Mouse (Mus musculus) cerebellum, adult (tissue): Measurements from ENCODE around the gene Marveld3.

Source experiments
- ATAC-seq: cut with Nextera tagmentation; 2 replicates; pipeline ENCODE4 v1.9.2; 2017; ENCODE audit warnings: mild to moderate bottlenecking, moderate library complexity, mixed read lengths; ENCODE audit not compliant: insufficient number of reproducible peaks, low FRiP score, low TSS enrichment

The Marveld3 gene

DNA sequence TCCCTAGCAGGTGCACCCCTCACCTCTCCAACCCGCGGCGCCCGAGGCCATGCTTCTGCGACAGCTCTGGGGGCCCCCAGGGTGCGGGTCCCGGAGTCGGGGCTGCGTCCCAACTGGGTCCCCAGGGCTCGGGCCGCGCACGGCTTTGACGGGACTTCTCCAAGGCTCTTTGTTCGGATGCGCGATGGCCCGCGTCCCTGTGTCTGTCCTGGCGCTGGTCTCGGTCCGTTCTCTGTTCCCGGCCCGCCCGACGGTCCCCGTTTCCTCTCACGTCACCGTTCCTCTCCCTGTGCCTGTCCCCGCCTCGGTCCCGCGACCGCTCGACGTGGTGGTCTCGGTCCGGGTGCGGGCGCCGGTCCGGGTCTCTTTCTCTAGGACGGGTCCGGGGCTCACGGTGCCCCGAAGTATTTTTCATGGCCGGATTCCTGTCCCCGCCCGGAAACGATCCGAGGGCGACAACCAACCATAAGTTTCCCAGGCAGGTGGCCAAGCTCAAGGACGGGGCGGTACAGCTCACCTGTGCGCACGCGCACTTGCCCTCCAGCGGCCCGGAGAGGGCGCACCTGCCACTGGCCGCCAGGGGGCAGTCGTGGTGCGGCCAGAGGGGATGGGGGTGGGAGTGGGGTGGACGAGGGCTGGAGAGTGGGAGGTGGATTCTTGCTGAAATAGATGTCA is at the start of gene Marveld3:
Gene Marveld3 (minus strand): TSS at position 511 of the 675 bp plus-strand sequence.
- peak; percentile 26; the same call in 1 of the 2 replicates for ATAC-seq

DNA sequence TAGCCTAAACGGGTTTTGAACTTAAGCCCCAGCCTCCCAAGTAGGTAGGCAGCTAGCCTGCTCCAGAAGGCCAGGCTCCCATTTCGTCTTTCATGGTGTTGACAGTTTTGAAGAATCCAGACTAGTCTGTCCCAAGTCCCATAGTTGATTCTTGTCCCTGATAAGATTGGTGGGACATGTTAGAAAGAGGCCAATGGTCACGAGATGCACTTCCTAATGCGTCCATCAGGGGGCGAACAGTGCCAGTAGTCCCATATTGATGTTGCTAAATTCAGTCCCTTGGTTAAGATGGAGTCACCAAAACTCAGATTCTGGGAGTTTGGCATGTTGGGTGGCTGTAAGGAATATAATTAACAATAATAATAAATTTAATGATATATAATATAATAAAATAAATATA is 48.9 kb upstream of the Marveld3 start:
- ATAC-seq: no peak

DNA sequence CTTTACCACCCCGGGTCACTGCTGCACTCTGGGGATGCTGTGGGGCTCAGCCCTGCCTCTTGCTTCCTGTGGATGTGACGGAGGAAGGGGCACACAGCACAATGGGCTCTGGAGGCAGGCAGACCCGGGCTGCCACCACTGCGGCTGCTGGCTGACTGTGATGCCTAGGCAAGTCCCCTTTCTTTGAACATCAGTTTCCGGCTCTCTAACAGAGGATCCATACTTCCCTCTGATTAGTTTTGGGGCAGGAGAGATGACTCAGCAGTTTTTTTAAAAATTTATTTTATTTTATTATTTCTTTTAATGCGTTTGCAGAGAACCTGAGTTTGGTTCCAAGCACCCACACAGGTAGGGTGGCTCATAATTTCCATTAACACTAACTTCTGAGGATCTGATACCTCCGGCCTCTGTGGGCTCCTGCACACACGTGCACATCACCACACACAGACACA is 47.0 kb upstream of the Marveld3 start:
- ATAC-seq: no peak

DNA sequence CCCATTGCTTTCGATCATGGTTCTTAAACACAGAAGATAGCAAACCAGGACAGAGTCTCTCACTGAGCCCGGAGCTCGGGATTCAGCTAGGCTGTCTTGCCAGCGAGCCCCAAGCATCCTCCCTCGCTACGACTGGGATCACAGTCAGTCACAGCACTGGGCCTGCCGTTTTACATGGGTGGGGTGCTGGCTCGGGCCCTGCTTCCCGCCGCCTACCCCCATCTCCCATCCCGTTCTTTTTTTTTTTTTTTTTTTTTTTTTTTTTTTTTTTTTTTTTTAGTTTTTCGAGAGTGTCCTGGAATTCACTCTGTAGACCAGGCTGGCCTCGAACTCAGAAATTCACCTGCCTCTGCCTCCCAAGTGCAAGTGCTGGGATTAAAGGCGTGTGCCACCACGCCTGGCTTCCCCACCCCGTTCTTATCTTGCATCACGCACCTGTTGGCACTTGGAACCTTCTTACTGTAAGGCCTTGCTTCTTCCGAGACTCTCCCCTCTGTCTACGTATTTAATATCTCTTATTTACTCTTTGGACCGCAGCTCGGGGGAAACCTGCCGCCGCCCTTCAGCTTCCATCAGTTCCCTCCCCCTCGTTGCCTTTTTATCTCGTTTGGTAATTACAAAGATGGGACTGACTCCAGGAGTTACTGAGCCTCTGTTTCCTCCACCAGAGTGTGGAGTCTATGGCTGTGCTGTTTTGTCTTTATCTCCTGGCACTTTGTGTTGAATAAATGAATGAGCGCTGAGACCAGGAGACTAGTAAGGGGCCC is 46.4 kb upstream of the Marveld3 start:
- no peak for ATAC-seq

DNA sequence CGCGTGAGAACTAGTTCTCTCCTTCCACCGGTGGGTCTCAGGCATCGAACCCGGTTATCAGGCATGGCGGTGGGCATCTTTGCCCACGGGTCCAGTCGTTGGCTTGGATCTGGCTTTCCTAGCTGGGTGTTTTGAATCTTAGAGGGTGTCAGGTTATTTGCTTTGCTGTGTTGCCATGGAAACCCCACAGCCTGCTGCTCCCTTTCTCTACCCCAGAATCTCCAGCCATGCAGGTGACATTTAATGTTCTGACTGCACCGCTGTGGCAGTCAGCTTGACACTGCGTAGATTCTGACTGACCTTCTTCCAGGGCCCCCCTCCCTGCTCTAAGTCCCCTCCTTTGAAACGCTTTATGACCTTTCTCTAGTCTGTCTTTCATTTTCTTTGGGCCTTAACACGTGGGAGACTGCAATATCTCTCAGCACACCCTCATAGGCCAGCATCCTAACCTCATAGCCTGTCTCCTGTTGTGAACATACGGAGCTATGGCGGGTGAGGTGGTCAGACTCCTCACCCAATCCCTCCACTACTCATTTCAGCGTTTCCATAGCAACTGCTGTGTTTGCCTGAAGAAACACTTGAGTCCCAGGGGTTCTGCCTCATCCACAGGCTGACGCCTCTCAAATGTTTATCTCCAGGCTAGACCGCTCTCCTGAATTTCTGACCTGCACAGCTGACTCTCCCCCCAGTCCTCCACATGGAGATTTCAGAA is 44.5 kb upstream of the Marveld3 start:
- ATAC-seq: no peak

DNA sequence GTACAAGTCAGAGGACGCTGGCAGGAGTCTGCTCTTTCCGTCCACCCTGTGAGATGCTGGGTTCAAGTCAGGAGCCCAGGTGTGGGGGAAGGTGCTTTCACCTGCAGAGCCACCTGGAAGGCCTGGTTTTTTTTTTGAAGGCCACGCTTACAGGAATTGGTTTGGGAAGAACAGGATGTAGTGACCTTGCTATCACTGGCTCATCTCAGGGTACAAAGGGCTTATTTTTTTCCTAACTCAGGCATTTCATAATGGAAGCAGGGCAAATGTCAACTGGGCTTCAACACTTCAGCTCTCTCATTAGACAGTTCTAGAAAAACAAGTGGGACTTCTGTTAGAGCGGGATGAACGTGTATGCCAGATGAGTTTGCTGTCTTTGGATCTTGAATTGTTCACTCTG is 42.3 kb upstream of the Marveld3 start:
- no peak for ATAC-seq

DNA sequence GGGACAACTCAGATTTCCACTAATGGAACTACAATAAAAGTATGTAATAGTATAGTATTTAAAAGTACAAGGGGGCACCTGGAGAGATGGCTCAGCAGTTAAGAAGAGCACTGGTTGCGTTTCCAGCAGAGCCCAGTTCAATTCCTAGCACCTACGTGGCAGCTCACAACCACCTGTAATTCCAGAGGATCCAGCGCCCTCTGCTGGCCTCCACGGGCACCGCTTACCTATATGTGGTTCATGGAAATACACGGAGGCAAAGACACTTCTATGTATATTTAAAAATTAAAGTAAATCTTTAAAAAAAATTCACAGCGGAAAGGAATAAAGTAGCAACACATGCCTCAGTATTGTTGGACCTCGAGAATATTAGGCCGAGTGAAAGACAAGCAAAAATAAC is 41.0 kb upstream of the Marveld3 start:
- no peak for ATAC-seq

DNA sequence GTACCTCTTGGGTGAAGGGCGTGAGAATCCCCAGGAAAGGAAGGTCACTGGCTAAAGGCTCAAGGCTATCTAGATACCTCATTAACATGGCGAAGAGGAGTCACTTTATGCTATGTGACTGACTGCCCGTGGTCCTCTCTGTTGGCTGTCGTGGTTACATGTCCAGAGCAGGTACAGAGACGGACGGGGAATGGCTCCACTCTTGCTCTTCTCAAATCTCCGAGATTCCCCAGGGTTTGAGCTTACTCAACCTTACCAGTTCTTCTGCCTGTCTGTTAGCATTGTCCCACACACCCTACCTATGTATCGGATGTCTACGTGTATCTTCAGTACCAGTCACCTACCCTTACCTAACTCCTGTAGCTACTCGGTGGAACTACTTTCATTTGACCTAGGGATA is 38.0 kb upstream of the Marveld3 start:
- ATAC-seq: no peak

DNA sequence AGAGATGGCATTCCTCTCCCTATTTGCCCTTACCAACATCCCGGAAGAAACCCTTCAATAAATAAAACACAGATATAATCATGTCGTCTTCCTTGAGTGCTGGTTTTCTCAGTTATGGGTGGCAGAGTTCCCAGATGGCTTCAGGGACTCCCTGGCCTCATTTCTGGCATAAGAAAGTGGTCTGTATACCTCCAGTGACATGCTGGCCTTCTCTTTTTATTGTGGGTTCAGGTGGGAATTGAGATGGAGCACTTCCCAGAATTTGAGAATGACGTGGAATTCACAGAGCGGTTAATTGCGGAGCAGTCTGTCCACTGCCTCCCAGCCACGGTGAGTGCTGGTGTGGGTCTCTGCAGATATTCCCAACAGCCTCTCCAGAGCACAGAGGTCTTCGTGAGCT is 36.1 kb upstream of the Marveld3 start:
- no peak for ATAC-seq

DNA sequence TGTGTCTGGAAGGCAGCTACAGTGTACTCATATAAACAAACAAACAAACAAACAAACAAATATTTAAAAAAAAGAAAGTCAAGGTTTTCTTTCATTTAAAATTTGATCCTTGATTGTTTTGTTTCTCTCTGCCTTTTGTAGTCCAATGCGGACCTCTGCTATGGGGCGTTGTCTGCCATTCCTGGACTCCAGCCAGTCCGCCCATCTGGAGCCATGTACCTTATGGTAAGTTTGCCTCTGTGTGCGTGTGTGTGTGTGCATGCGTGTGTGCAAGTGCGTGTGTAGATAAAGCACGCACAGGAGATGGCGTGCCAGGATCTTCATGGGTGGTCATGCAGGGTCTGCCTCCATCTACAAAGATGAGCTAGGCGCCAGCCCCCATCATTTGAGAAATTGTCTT is 35.4 kb upstream of the Marveld3 start:
- no peak for ATAC-seq

DNA sequence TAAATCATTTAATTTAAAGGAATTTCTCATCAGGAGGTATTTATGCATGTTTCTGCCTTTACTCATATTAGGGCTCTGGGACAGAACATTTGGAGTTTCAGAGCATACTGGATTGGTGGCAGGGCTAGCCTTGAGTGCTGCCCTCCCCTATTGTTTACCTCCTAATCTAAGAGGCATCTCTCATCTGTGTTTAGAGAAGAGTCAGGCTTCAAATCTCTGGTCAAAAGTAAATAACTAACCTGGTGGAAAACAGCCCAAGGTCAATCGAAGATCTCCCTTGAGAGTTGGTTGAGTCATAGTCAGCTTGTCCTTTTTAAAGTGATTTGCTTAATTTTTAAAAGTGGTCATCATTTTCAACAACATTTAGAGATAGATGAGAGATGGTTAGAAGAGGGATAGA is 30.9 kb upstream of the Marveld3 start:
- ATAC-seq: no peak

DNA sequence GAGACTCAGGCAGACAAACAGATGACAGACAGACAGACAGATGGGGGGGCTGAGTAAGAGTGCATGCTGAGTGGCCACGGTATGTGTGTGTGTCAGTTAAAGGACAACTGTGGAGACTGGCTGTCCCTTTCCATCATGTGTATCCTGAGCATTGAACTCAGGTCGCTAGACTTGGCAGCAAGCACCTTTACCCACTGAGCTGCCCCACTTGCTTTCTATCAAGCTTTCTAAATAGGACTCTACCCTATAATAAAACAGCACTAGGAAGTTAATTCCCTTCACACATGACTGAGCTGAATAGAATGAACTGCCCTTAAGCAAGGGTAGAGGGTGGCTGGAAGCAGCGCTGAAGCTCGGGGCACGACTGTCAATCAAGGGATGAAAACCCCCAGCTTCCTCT is 30.2 kb upstream of the Marveld3 start:
- no peak for ATAC-seq

DNA sequence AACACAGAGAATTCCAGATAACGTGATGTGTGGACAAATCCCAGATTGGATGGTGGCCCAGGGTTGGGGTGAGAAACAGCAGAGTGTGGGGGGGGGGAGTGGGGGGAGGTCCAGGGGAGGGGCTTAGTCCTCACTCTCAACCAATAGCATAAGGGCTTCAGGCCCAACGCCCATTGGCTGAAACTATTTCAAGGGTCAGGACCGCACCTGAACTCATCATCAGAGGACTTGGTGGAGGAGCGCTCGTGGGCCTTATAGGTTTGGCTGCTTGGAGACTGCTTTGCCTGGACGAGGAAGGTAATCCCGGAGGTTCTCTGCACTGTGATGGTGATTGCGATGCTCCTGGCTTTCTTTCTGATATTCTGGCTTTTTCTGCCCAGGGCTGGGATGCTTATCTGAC is 28.2 kb upstream of the Marveld3 start, which contains the start of gene Tat:
Gene Tat (plus strand): TSS at position 214 of the 400 bp plus-strand sequence.
- no peak for ATAC-seq

DNA sequence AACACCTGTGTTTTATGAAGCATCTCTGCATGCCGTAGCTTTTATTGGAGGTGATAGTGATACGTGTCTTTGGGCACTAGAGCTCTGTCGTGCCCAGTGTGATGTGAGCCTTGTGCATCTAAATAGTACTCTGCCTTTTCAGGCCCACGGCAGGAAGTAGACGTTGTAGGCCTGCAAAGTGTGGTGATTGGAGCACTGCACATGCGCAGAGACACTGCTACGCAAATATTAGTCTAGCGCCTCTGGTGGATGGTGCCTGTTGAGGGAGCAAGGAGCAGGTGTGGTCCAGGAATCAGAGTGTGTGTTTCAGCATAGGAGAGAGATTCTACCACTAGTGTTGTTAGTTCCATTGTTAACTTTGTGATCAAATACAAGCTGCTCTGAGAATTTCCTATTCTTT is 27.1 kb upstream of the Marveld3 start:
- ATAC-seq: no peak

DNA sequence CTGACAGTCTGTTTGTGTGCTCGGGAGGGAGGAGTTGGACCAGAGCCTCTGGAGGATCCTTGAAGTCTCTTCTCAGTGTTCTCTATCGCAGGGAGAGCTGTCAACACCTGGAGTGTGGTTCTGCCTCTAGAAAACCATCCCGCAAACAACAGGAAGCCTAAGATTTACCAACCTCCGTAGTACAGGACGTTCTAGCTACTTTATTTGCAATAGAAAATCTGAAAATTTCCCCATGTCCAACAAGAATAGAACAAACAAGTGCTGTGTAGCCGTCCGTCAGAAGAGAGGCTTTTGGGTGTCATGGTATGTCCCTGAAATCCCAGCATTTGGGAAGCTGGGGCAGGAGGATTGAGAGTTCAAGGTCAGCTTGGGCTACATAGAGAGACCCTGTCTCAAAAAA is 25.8 kb upstream of the Marveld3 start:
- ATAC-seq: no peak

DNA sequence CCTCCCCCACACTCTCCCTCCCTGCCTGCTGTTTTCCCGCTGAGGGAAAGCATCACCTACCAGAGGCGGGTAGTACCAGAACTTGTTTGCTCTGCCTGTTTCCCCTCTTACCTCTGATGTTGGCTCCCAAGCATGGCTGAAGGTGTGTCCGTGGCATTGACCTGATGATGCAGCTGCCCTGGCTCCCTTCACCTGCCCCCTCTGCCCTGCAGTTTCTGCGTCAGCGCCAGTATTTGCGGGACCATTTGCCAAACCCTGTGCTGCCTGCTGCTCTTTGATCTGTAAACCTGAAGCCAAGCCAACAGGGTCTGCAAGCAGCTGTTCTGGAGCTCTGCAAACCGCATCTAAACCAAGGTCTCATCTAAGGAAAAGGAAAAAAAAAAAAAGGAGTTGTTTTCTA is 24.4 kb upstream of the Marveld3 start:
- ATAC-seq: no peak

DNA sequence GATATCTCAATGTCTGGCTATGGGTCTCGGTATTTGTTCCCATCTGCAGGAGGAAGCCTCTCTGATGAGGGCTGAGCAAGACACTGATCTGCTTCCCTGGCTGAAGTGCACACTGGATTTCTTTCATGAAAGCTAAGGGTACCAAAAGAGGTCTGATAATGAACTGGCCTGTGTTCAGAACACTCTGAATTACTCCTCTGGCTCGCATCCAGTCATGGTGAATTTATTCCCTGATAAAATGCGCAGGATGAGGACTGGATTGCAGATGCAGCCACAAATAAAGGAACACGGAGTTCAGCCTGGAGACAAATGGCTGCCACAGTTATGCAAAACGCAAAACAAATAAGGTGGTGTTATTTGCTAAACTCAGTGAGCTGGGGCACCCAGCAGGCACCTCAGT is 21.9 kb upstream of the Marveld3 start:
- ATAC-seq: no peak

DNA sequence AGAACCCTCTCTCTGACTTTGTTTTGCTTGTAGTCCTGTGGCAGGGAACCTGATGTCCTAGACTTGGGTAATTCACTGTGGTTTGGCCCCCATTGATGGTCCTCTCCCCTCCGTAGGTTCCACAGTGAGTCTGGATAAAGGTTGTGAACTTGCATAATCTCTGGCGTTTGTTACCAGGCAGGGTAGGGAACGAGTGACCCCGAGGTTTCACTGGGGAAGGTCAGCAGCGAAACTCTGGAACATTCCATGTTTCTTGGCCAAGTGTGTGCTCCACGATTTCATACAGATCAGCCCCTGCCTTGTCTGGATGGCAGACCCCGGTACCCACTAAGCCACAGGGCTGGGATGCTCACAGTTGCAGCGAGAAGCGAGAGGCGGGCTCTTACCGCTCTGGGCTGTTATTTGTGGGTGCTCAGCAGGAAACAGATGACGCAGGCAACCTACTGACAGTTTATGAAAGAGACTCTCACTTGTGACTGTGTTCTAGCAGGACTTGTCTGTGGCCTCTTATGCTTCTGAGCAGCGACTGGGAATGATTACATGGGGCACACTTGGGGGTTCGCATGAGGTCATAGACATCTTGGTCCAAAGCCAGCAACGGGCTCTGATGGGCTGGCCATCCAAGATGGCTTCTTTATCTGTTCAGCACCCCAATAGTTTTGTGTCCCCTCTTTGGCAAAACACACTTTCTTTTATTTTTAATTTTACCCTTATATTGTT is 20.5 kb upstream of the Marveld3 start:
- no peak for ATAC-seq

DNA sequence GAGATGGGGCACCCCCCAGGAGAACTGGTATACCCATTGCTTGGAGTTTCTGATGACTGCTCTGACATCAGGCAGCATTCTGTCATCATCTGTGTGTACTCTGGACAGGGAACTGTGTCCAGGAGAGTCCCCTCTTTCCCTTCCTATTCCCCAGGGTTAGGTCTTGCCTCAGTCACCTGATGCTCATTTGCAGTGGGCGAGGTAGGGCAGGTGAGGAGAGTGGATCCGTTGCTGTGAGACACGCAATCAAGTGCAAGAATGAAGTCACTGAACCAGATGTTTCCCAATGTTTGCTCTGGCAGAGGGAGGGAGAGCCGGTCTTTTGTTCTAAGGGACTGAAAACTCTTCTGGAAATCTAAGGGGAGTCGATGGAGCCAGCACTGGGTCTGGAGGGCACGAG is 17.3 kb upstream of the Marveld3 start:
- ATAC-seq: no peak

DNA sequence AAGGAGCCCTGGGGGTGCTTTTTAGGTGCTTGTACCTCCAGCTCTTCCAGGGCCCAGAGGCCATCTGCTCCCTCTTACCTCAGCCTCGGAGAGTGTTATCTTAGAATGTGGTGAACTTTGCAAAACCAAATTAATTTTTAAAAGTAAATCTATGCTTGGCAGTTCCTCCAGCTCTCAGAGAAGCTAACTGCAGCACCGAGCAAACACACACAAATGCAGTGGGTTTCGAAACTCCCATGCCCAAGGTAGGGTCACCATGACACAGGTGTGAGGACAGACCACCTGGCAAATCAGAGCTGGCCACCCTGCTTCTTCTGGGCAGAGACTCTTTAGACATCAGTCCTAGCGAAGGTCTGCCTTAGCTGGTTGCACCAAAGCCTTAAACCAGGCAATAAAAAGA is 10.9 kb upstream of the Marveld3 start:
- ATAC-seq: no peak

DNA sequence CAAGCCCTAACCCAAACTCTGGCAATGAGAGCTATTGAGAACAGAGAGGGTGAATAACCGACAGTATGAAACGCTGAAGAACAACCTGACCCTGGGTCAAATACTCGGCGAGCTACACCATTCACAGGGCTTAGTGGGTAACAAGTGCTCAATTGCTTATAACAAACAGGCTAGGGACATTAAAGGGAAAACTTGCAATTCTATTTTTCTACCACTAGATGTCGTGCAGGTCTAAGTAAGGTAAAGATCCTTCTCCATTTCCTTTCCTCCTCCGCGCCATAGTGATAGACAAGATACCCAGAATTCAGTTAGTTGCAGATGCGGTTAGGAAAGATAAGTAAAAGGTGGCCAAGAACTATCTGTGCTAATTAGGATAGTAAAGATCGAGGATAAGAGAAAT is 8.3 kb upstream of the Marveld3 start:
- peak; percentile 75 for ATAC-seq
